Mouse (Mus musculus): ENCODE data around the gene Helq.

GRCm38 (mm10) chr5:100792261-100792660, 6.1 kb downstream of the Helq start:
- TF ChIP-seq ZC3H11A (IDR thresholded peaks at IDR 0.05; ENCODE audit: borderline replicate concordance, low read depth, low read length), result no peak
- TF ChIP-seq CHD2 (IDR thresholded peaks at IDR 0.05; ENCODE audit: low read depth, low read length), result no peak
- TF ChIP-seq HCFC1 (IDR thresholded peaks at IDR 0.05; ENCODE audit: borderline replicate concordance, insufficient read depth, low read length), result no peak
